Mouse (Mus musculus) heart, adult 2 months (tissue): ENCODE results near the gene Nat8.
"Not testable (repeated sequence)": the region's sequence is repeated elsewhere in the genome, so short reads cannot be mapped to it uniquely, and the experiment has no call there.

Source experiments
- CTCF ChIP-seq: fragments of 200-600 bp; IDR thresholded peaks from 2 replicates; pipeline ENCODE4 v1.8.1; 2022; ENCODE audit warnings: antibody characterized with exemption, mild to moderate bottlenecking, moderate library complexity
- POLR2A ChIP-seq: fragments of 200-500 bp; IDR thresholded peaks from 2 replicates; pipeline ENCODE4 v1.6.1; 2011; ENCODE audit warnings: mild to moderate bottlenecking, low read depth, low read length, control low read depth; ENCODE audit not compliant: insufficient read depth

DNA sequence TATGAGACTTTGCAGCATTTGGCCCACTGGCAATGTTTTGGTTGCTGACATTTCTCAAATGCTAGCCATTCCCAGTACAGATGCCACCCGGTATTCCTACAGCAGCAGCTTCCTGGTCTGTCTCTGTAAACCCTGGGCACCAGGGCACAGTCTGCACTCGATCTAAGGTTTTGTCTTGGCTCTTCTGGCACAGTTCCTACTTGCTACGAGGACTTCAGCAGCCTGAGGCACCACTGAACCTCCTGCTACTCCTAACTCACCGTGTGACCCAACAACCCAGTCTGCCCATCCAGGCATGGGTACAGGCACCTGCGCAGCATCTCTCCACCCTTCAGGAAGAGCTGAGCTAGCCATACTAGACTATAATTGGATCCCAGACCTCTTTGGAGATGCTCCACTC is 4.2 kb upstream of the Nat8 start:
- TF ChIP-seq POLR2A, CTCF: not testable (repeated sequence)
